Mouse (Mus musculus) central nervous system, embryonic 14 days (tissue): ENCODE results near the gene Emp3. TPM values are rescaled to one million over a fixed set of nuclear protein-coding genes. Genes with fewer than 3 reads are reported as not detected.

Source experiments
- polyA plus RNA-seq: library from polyadenylated mRNA; depleted of rRNA; stranded (reverse); fragments of >200 nt; gene quantifications from 2 replicates; pipeline ENCODE4 v1.2.3, GENCODE M21; 2012; rRNA removed

The Emp3 gene
- 25.6 and 55.8 TPM in 2 replicates for polyA plus RNA-seq

GRCm38 (mm10) chr7:45921242-45921621 is at the start of gene Emp3:
TSS of gene Emp3 (minus strand) at chr7:45921404.

GRCm38 (mm10) chr7:45923762-45924428 is 2.7 kb upstream of the Emp3 start, which contains the start of gene Ccdc114:
TSS of gene Ccdc114 (plus strand) at chr7:45924072.

GRCm38 (mm10) chr7:45896517-45897257 is 24.5 kb downstream of the Emp3 start, which contains the start of the genes Syngr4 and Tmem143:
TSS of gene Syngr4 (minus strand) at chr7:45896714.
TSS of gene Tmem143 (plus strand) at chr7:45896941.

DNA sequence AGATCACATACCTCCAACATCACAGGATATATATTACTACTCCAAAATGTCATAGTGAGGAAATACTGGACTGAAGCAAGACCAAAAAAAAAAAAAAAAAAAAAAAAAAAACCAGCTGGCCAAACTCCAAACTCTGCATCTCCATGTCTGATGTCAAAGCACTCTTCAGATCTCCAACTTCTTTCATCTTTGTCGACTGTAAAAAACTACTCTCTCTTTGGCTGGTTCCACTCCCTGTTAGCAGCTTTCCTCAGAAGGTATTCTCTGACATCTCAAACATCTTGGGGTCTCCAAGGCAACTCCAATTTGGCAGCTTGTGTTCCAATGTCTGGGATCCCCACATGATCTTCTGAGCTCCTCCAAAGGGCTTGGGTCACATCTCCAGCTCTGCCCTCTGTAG is 42.9 kb downstream of the Emp3 start, which contains the start of gene Grin2d:
TSS of gene Grin2d (minus strand) at position 101 of the 400 bp plus-strand sequence.

GRCm38 (mm10) chr7:45872624-45873023 is 48.6 kb downstream of the Emp3 start, which contains the start of gene Kdelr1:
TSS of gene Kdelr1 (plus strand) at chr7:45872772.

Other genes starting within 250 kb of the Emp3 start
- gene Ntn5, start 237.4 kb downstream of the Emp3 start, polyA plus RNA-seq = 2.0 and 3.1 TPM in 2 replicates
- 0.95 and 2.1 TPM in 2 replicates for gene Sec1, start 227.0 kb downstream of the Emp3 start, polyA plus RNA-seq
- gene Car11, start 221.6 kb downstream of the Emp3 start, polyA plus RNA-seq = 92.3 and 104 TPM in 2 replicates
- gene Dbp, start 216.3 kb downstream of the Emp3 start, polyA plus RNA-seq = 9.3 and 11.5 TPM in 2 replicates
- 985 and 996 TPM in 2 replicates for gene Rpl18, start 205.9 kb downstream of the Emp3 start, polyA plus RNA-seq
- 29.4 and 30.0 TPM in 2 replicates for gene Sphk2, start 203.4 kb downstream of the Emp3 start, polyA plus RNA-seq
- gene Fam83e, start 200.2 kb downstream of the Emp3 start, polyA plus RNA-seq = 0.60 and 0.77 TPM in 2 replicates
- not detected in 2 replicates for gene Spaca4, start 195.6 kb downstream of the Emp3 start, polyA plus RNA-seq
- 250 and 252 TPM in 2 replicates for gene Lmtk3, start 137.7 kb downstream of the Emp3 start, polyA plus RNA-seq
- gene Sult2b1, start 136.7 kb downstream of the Emp3 start, polyA plus RNA-seq = 1.2 and 2.1 TPM in 2 replicates
- gene Cyth2, start 106.8 kb downstream of the Emp3 start, polyA plus RNA-seq = 230 and 274 TPM in 2 replicates
- gene Kcnj14, start 96.6 kb downstream of the Emp3 start, polyA plus RNA-seq = 0.96 and 1.5 TPM in 2 replicates
- gene Grwd1, start 90.5 kb downstream of the Emp3 start, polyA plus RNA-seq = 20.9 and 23.6 TPM in 2 replicates
- 157 and 187 TPM in 2 replicates for gene Kdelr1, start 48.6 kb downstream of the Emp3 start, polyA plus RNA-seq
- 12.8 and 18.8 TPM in 2 replicates for gene Grin2d, start 43.0 kb downstream of the Emp3 start, polyA plus RNA-seq
- gene Syngr4, start 24.7 kb downstream of the Emp3 start, polyA plus RNA-seq = 0.14 and 0.59 TPM in 2 replicates
- gene Tmem143, start 24.5 kb downstream of the Emp3 start, polyA plus RNA-seq = 16.2 and 16.5 TPM in 2 replicates
- 6.0 and 7.2 TPM in 2 replicates for gene Ccdc114, start 2.7 kb upstream of the Emp3 start, polyA plus RNA-seq
- 1.4 and 1.5 TPM in 2 replicates for gene Abcc6, start 108.9 kb upstream of the Emp3 start, polyA plus RNA-seq
- gene Nomo1, start 112.3 kb upstream of the Emp3 start, polyA plus RNA-seq = 39.8 and 43.8 TPM in 2 replicates
- 10.1 and 14.4 TPM in 2 replicates for gene Kcnj11, start 179.4 kb upstream of the Emp3 start, polyA plus RNA-seq